Mouse (Mus musculus) erythroblast, embryonic 14.5 days (primary cell): Measurements from ENCODE around the gene Dpp6.

Source experiments
- GATA1 ChIP-seq: IDR thresholded peaks from 2 replicates; pipeline ENCODE4 v1.6.1; 2012; ENCODE audit warnings: low read length, inconsistent platforms, mixed read lengths
- TAL1 ChIP-seq: IDR thresholded peaks from 3 replicates; pipeline ENCODE4 v1.6.1; 2012; ENCODE audit warnings: low read length, inconsistent platforms, mixed read lengths

DNA sequence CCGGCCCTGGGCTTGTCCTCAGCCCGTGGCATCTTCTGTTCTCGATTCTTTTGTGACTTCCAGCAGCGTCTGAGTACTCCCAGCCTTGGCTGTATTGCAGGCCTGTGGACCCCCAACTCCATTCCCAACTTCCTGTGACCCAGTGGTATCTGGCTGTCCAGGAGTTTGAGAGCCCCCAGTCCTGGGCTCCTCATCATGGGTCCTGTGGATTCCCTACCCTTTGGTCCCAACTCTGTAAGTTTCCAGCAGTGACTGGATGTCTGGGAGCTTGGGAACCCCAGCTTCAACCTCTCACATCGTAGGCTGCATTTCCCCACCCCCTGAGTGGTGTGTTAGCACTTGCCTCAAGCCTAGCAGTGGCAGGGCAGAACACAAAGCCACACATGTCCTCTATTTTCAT is 220.8 kb downstream of the Dpp6 start:
- TF ChIP-seq TAL1 (no peak), GATA1 (no peak)
